Mouse (Mus musculus) kidney, adult 2 months (tissue): ENCODE results near the gene Vdr. TPM values are rescaled to one million over a fixed set of nuclear protein-coding genes. Genes with fewer than 3 reads are reported as not detected.

Source experiments
- DNase-seq: peaks from one replicate; pipeline ENCODE4 v3.0.0; 2021
- H3K27ac ChIP-seq: fragments of 200-500 bp; 2 replicates; pipeline ENCODE4 v1.5.1; 2012; ENCODE audit warnings: low read depth, low read length, control low read depth, inconsistent platforms; ENCODE audit not compliant: insufficient read depth
- H3K27me3 ChIP-seq: fragments of 200-500 bp; replicated peaks from 2 replicates; pipeline ENCODE4 v1.6.1; 2012; ENCODE audit warnings: mild to moderate bottlenecking, moderate library complexity, low read length, inconsistent platforms; ENCODE audit not compliant: control insufficient read depth, insufficient read depth
- H3K36me3 ChIP-seq: fragments of 200-500 bp; 2 replicates; pipeline ENCODE4 v1.6.1; 2012; ENCODE audit warnings: mild to moderate bottlenecking, moderate library complexity, low read length, inconsistent platforms; ENCODE audit not compliant: control insufficient read depth, insufficient read depth
- H3K4me1 ChIP-seq: fragments of 200-500 bp; 2 replicates; pipeline ENCODE4 v1.6.1; 2011; ENCODE audit warnings: low read length; ENCODE audit not compliant: control insufficient read depth, insufficient read depth
- H3K4me3 ChIP-seq: fragments of 200-500 bp; 2 replicates; pipeline ENCODE4 v1.5.1; 2011; ENCODE audit warnings: mild to moderate bottlenecking, low read depth, low read length, control low read depth; ENCODE audit not compliant: insufficient read depth
- CTCF ChIP-seq: fragments of 200-500 bp; conservative IDR thresholded peaks from 2 replicates; pipeline ENCODE4 v1.5.1; 2011; ENCODE audit warnings: low read depth, mild to moderate bottlenecking, control low read depth, low read length, moderate library complexity, mixed read lengths; ENCODE audit not compliant: insufficient read depth, insufficient read length
- POLR2A ChIP-seq: fragments of 200-500 bp; IDR thresholded peaks from one replicate; pipeline ENCODE4 v1.6.1; 2011; ENCODE audit warnings: low read depth, low read length, control low read depth
- WGBS: fragments of 180-500 bp; shearing (Covaris S2); methylation state at CpG from one replicate; pipeline ENCODE4 v1.1.7; 2018; 5-methylcytosine and 5-hydroxymethylcytosine counted together
- polyA plus RNA-seq: library from polyadenylated mRNA; depleted of rRNA; stranded (reverse); fragments of >200 nt; gene quantifications from 2 replicates; pipeline ENCODE4 v1.2.3, GENCODE M21; 2012; rRNA removed

Gene Vdr
- polyA plus RNA-seq, 1 experiment = 96.6 TPM

DNA sequence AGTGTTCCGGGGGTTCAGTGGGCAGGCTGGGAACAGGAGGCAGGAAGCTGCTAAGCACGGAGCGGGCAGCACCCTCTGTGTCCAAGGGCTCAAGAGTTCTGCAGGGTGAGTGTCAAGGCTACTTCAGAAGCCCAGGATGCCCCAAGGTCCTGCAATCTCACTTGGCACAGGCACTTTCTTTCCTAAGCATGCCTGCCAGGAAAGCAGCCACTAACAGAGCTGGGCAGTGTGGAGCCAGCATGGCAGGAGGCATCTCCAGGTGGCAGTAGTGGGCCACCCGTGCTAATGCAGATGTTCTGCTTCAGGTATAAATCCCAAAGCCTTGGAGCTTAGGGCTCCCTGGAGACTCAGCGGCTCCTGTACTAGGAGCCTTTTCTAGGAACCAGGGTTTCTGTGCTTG lies 100.5 kb downstream of the Vdr start:
- Histone ChIP-seq H3K36me3 (no peaks in the 10 kb centered on the region), H3K27ac (no peak overlapping the region), H3K4me1 (peaks cover 28% of the 10 kb centered on the region), H3K27me3 (no peaks in the 10 kb centered on the region), H3K4me3 (no peak overlapping the region)
- DNase-seq = peak; percentile 85
- TF ChIP-seq CTCF = peak; percentile 76
- no peak for TF ChIP-seq POLR2A
- WGBS = 68% methylated on average over 5 of the region's 5 CpGs

DNA sequence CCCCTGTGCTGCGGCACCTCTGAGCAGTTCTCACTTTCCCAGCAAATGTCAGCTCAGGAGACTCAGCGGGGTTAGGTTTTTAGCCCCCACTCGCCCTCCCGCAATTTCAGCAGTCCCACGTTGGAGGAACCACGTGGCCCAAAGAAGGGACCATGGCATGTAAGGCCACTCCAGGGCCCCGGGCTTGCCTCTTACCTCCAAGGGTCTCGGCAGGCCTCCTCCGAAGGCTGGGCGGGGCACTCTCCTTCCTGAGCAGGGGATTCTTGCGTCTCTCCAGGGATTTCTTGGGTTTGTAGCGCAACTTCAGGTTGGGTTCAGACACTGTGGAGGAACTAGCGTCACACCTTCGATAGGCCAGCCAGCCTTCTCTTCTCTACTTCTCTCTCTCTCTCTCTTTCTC lies 101.2 kb downstream of the Vdr start:
- TF ChIP-seq POLR2A (no peak), CTCF (no peak)
- Histone ChIP-seq H3K27me3 (no peaks in the 10 kb centered on the region), H3K36me3 (no peaks in the 10 kb centered on the region), H3K27ac (no peak overlapping the region), H3K4me1 (peaks cover 23% of the 10 kb centered on the region), H3K4me3 (no peak overlapping the region)
- WGBS = 89% methylated on average over 14 of the region's 14 CpGs
- DNase-seq = no peak

DNA sequence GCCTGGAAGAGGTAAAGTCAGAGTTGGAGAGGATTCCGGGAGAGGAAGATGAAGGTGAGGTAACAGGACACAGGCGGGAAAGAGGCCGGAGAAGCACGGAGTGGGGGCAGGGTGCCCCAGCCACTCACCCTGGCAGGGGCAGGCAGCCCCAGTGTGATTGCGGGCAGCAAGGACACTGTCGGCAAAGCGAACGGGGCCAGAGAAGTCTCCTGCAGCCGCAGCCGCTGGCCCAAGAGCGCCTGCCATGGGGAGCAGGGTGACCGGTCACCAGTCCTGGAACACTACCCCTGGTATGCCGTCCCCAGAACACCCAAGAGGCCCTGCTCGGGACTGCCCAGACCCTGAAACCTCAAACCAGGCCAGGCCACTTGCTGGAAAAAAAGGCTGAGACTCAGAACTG lies 101.9 kb downstream of the Vdr start:
- Histone ChIP-seq H3K4me3 (no peak overlapping the region), H3K4me1 (peaks cover 17% of the 10 kb centered on the region), H3K27ac (no peak overlapping the region), H3K27me3 (no peaks in the 10 kb centered on the region), H3K36me3 (no peaks in the 10 kb centered on the region)
- TF ChIP-seq CTCF (no peak), POLR2A (no peak)
- DNase-seq = no peak
- WGBS = 88% methylated on average over 14 of the region's 14 CpGs

DNA sequence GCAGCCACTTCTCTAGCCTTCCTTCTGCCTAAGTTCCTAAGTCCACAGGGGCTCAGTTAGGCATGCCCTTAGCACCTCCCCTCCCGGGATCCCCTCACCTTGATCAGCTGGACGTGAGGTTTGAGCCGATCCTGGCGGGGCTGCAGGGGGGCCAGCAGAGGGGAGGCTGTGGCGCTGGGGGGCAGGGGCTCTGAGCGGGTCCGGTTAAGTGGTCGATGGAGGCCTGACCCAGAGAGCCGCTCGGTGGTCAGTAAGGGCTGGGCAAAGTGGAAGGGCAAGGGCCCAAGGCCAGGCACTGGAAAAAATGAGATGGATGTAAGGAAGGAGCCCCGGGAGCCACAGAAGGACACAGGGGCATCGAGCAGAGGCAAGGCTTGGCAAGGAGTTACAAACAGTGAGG lies 102.6 kb downstream of the Vdr start:
- no peak for DNase-seq
- no peaks in the 10 kb centered on the region for H3K36me3 ChIP-seq
- H3K4me3 ChIP-seq = no peak overlapping the region
- H3K4me1 ChIP-seq = peaks cover 10% of the 10 kb centered on the region
- no peaks in the 10 kb centered on the region for H3K27me3 ChIP-seq
- H3K27ac ChIP-seq = no peak overlapping the region
- WGBS = 87% methylated on average over 12 of the region's 12 CpGs
- TF ChIP-seq CTCF (no peak), POLR2A (no peak)

Other genes with a start within 250 kb of the Vdr start
- 4.9 and 6.9 TPM in 2 replicates for gene Rpap3, start 204.8 kb downstream of the Vdr start, polyA plus RNA-seq
- gene Endou, start 179.3 kb downstream of the Vdr start, polyA plus RNA-seq = 2.4 and 2.9 TPM in 2 replicates
- gene Rapgef3, start 142.7 kb downstream of the Vdr start, polyA plus RNA-seq = 136 and 184 TPM in 2 replicates
- 182 and 203 TPM in 2 replicates for gene Slc48a1, start 132.1 kb downstream of the Vdr start, polyA plus RNA-seq
- 41.6 and 45.4 TPM in 2 replicates for gene Hdac7, start 66.1 kb downstream of the Vdr start, polyA plus RNA-seq
- gene Tmem106c, start 53.6 kb upstream of the Vdr start, polyA plus RNA-seq = 69.4 and 74.9 TPM in 2 replicates
- gene Col2a1, start 94.1 kb upstream of the Vdr start, polyA plus RNA-seq = 0.01 TPM in 1 of 2 replicates, not detected in the other
- 44.8 and 56.2 TPM in 2 replicates for gene Pfkm, start 182.0 kb upstream of the Vdr start, polyA plus RNA-seq
- gene Senp1, start 183.1 kb upstream of the Vdr start, polyA plus RNA-seq = 7.9 and 8.1 TPM in 2 replicates